Mouse (Mus musculus) limb, embryonic 14.5 days (tissue): ENCODE data around the gene Polg2. TPM values are rescaled to one million over a fixed set of nuclear protein-coding genes. Genes with fewer than 3 reads are reported as not detected.

Source experiments
- ATAC-seq: fragments of 200-750 bp; cut with Nextera tagmentation; 2 replicates; pipeline ENCODE4 v1.8.0; 2017; ENCODE audit warnings: low read depth, moderate number of reproducible peaks, moderate TSS enrichment; ENCODE audit not compliant: low FRiP score
- DNase-seq: peaks from one replicate; pipeline ENCODE4 v3.0.0-alpha.2; 2015; ENCODE audit warnings: low spot score
- H3K27ac ChIP-seq: fragments of 300-500 bp; sonication (generic); replicated peaks from 2 replicates; pipeline ENCODE4 v1.5.1; 2014; ENCODE audit warnings: low read depth, mild to moderate bottlenecking, low read length, moderate library complexity, mixed read lengths
- H3K27me3 ChIP-seq: fragments of 300-500 bp; sonication (generic); 2 replicates; pipeline ENCODE4 v1.6.1; 2014; ENCODE audit warnings: low read length, mixed read lengths; ENCODE audit not compliant: control insufficient read depth, insufficient read depth
- H3K36me3 ChIP-seq: fragments of 300-500 bp; sonication (generic); 2 replicates; pipeline ENCODE4 v1.6.1; 2014; ENCODE audit warnings: mild to moderate bottlenecking, low read length, moderate library complexity, mixed read lengths; ENCODE audit not compliant: control insufficient read depth, insufficient read depth
- H3K4me1 ChIP-seq: fragments of 300-500 bp; sonication (generic); 2 replicates; pipeline ENCODE4 v1.6.1; 2014; ENCODE audit warnings: antibody characterized with exemption, low read length, mixed read lengths; ENCODE audit not compliant: control insufficient read depth, insufficient read depth
- H3K4me2 ChIP-seq: fragments of 300-500 bp; sonication (generic); replicated peaks from 2 replicates; pipeline ENCODE4 v1.6.1; 2014; ENCODE audit warnings: low read depth, mild to moderate bottlenecking, low read length, moderate library complexity; ENCODE audit not compliant: severe bottlenecking
- H3K4me3 ChIP-seq: fragments of 300-500 bp; sonication (generic); replicated peaks from 2 replicates; pipeline ENCODE4 v1.5.1; 2014; ENCODE audit warnings: low read length
- H3K9ac ChIP-seq: fragments of 300-500 bp; sonication (generic); 2 replicates; pipeline ENCODE4 v1.6.1; 2014; ENCODE audit warnings: mild to moderate bottlenecking, low read depth, low read length, moderate library complexity; ENCODE audit not compliant: severe bottlenecking
- H3K9me3 ChIP-seq: fragments of 300-500 bp; sonication (generic); 2 replicates; pipeline ENCODE4 v1.6.1; 2016; ENCODE audit warnings: low read length; ENCODE audit not compliant: control insufficient read depth
- POLR2A ChIP-seq: fragments of 200-500 bp; IDR thresholded peaks from 2 replicates; pipeline ENCODE4 v1.8.0; 2012; ENCODE audit warnings: inconsistent platforms, mild to moderate bottlenecking, moderate library complexity, borderline replicate concordance; ENCODE audit not compliant: insufficient read depth, insufficient read length; ENCODE audit errors: extremely low read depth
- WGBS: fragments of 180-500 bp; shearing (Covaris S2); extraction: QIAGEN DNeasy Blood & Tissue Kit; methylation state at CpG from one replicate; pipeline ENCODE4 v1.1.7; 2014; 5-methylcytosine and 5-hydroxymethylcytosine counted together
- polyA plus RNA-seq, 2 experiments: library from polyadenylated mRNA; depleted of rRNA in 1 of 2; stranded (reverse) in 1 of 2; unstranded in 1 of 2; fragments of >200 nt; fragmentation: Nextera tagmentation in 1 of 2; extraction: Ambion mirVana in 1 of 2; gene quantifications; 2 replicates each; pipeline versions ENCODE4 v1.2.1 to v1.2.3; 2012 to 2014

Polg2 gene
- polyA plus RNA-seq, 2 experiments, result 12.7 to 13.6 TPM

DNA sequence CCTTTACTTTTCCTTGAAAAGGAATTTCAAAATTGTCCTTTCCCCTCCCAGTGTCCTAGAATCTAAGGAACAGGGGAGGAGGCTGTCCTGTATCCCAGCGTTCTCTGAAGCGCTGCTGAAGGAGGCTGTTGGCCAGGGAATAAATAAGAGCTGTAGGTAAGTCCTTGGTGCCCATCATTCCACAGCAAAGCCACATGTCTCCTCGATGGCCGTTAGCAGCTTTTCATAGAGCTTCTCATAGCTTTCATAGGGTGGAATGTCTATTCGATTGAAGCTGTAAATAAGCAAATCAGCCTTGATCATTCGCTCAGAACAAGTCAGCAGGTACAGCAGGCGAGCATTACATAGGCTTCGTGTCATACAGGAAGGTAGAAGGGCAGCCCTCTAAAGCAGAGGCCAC, 43.2 kb upstream of the Polg2 start:
- no peak for TF ChIP-seq POLR2A
- no peak overlapping the region for H3K4me2 ChIP-seq
- no peaks in the 10 kb centered on the region for H3K27me3 ChIP-seq
- no peaks in the 10 kb centered on the region for H3K9me3 ChIP-seq
- H3K9ac ChIP-seq, result no peak overlapping the region
- WGBS, result 95% methylated on average over 8 of the region's 8 CpGs
- no peak overlapping the region for H3K4me3 ChIP-seq
- ATAC-seq (no peak), DNase-seq (no peak)
- no peak overlapping the region for H3K27ac ChIP-seq
- H3K36me3 ChIP-seq, result peaks cover 83% of the 10 kb centered on the region
- H3K4me1 ChIP-seq, result peaks cover 12% of the 10 kb centered on the region

GRCm38 (mm10) chr11:106821397-106821796, 42.1 kb upstream of the Polg2 start:
- H3K4me3 ChIP-seq, result no peak overlapping the region
- WGBS, result 82% methylated on average over 6 of the region's 6 CpGs

GRCm38 (mm10) chr11:106820972-106821371, 41.6 kb upstream of the Polg2 start:
- Histone ChIP-seq H3K4me3 (no peak overlapping the region), H3K9me3 (no peaks in the 10 kb centered on the region), H3K4me1 (peaks cover 12% of the 10 kb centered on the region), H3K9ac (no peak overlapping the region), H3K27ac (no peak overlapping the region), H3K4me2 (no peak overlapping the region), H3K27me3 (no peaks in the 10 kb centered on the region), H3K36me3 (peaks cover 85% of the 10 kb centered on the region)
- no peak for ATAC-seq
- WGBS, result 46% methylated on average over 4 of the region's 4 CpGs
- TF ChIP-seq POLR2A, result no peak
- DNase-seq, result no peak

More at GRCm38 (mm10) chr11:106821397-106821796, 42.1 kb upstream of the Polg2 start:
- no peak for TF ChIP-seq POLR2A
- DNase-seq (no peak), ATAC-seq (no peak)
- Histone ChIP-seq H3K9me3 (no peaks in the 10 kb centered on the region), H3K4me1 (peaks cover 12% of the 10 kb centered on the region), H3K9ac (no peak overlapping the region), H3K27me3 (no peaks in the 10 kb centered on the region), H3K36me3 (peaks cover 85% of the 10 kb centered on the region), H3K27ac (no peak overlapping the region), H3K4me2 (no peak overlapping the region)

- no peak overlapping the region for H3K4me3 ChIP-seq
- H3K4me1 ChIP-seq, result peaks cover 12% of the 10 kb centered on the region
- H3K9me3 ChIP-seq, result no peaks in the 10 kb centered on the region
- H3K9ac ChIP-seq, result no peak overlapping the region
- H3K36me3 ChIP-seq, result peaks cover 87% of the 10 kb centered on the region
- H3K27ac ChIP-seq, result no peak overlapping the region
- ATAC-seq (no peak), DNase-seq (no peak)
- 74% methylated on average over 6 of the region's 6 CpGs for WGBS
- TF ChIP-seq POLR2A, result no peak
- no peak overlapping the region for H3K4me2 ChIP-seq
- H3K27me3 ChIP-seq, result no peaks in the 10 kb centered on the region
Observed at GRCm38 (mm10) chr11:106820252-106820651, 40.9 kb upstream of the Polg2 start.

DNA sequence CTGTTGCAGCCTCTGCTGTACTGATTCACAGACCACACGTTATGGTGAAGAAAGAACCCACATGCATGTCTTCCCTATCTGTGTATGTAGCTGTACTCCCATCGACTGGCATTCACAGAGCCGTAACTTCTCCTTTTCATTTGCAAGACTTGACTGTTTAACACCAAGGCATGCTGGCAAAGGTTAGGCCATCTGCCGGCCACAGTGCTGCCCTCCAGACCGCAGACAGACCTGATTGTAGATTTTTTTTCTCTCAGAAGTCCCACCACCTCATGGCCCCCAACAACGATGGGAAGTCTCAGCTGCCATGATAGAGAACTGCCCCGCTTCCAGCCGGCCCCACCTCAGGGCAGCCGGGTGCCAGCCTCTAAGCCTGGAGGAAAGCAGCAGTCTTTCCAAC, 40.3 kb upstream of the Polg2 start:
- no peak for TF ChIP-seq POLR2A
- no peak for DNase-seq
- 91% methylated on average over 9 of the region's 9 CpGs for WGBS
- no peak overlapping the region for H3K4me3 ChIP-seq
- ATAC-seq, result no peak
- H3K27ac ChIP-seq, result no peak overlapping the region
- no peaks in the 10 kb centered on the region for H3K27me3 ChIP-seq
- peaks cover 12% of the 10 kb centered on the region for H3K4me1 ChIP-seq
- H3K9ac ChIP-seq, result no peak overlapping the region
- no peak overlapping the region for H3K4me2 ChIP-seq
- peaks cover 89% of the 10 kb centered on the region for H3K36me3 ChIP-seq
- no peaks in the 10 kb centered on the region for H3K9me3 ChIP-seq

DNA sequence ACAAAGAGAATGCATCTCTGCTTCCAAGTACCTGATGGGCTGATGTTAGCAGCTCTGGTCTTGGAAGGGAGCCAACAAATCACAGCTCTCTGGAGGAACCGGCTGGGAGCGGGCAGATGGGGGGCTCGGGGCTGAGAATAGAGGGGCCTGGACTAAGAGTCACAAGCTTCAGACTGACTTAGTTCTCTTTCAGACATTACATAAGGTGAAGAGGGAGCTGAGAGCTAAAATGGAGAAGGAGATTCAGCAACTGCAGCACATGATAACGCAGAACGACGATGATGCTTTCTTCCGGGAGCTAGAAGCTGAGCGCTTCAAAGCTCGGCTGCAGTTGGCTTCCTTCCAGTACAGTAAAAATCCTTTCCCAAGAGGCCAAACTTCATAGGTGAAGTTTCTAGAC, 39.0 kb upstream of the Polg2 start:
- Histone ChIP-seq H3K27ac (no peak overlapping the region), H3K4me1 (peaks cover 12% of the 10 kb centered on the region), H3K4me2 (no peak overlapping the region), H3K27me3 (no peaks in the 10 kb centered on the region), H3K36me3 (peaks cover 91% of the 10 kb centered on the region), H3K4me3 (no peak overlapping the region), H3K9me3 (no peaks in the 10 kb centered on the region), H3K9ac (no peak overlapping the region)
- peak; percentile 53; the same call in 1 of the 2 replicates for ATAC-seq
- DNase-seq, result peak; percentile 66
- 24% methylated on average over 9 of the region's 9 CpGs for WGBS
- no peak for TF ChIP-seq POLR2A
